Mouse (Mus musculus): ENCODE measurements around the gene Cdcp2. TPM values are rescaled to one million over a fixed set of nuclear protein-coding genes. Genes with fewer than 3 reads are reported as not detected.

The Cdcp2 gene
- total and polyA plus RNA-seq, 3 experiments, result 6.9 to 16.9 (median 13.4) TPM

DNA sequence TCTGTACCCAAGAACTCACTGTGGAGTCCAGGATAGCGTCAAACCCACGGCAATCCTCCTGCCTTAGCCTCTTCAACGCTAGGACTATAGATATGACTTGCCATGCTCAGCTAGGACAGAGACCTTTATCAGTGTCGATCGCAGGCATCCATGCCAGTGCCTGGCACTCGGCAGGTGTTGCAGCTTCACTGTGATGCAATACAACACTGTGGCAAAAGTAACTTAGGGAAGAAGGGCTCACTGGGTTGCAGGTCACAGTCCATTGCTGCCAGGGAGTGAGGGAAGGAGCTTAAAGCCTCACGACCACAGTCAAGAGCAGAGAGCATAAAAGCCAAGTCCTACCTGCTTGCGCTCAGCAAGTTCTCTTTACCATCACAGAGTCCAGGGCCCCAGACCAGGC lies 63.5 kb downstream of the Cdcp2 start:
- Histone ChIP-seq H3K36me3 (replicated peaks in 1 of 2; ENCODE audit: control insufficient read depth in 1 of 2, insufficient read depth in 1 of 2, low read length in 1 of 2) (peaks cover 50 to 94% of the 10 kb centered on the region in 2 experiments), H3K9me3 (replicated peaks; ENCODE audit: low read length) (no peaks in the 10 kb centered on the region), H3K9ac (ENCODE audit: insufficient read depth, low read depth) (no peak overlapping the region), H3K4me1 (ENCODE audit: control insufficient read depth in 1 of 2, insufficient read depth in 2 of 2) (peaks cover 0 to 4% of the 10 kb centered on the region in 2 experiments; a peak in 1 of 4 replicates), H3K27me3 (replicated peaks) (no peaks in the 10 kb centered on the region), H3K4me3 (replicated peaks in 1 of 3; ENCODE audit: low read depth in 2 of 3, low read length in 2 of 3, poor library complexity in 1 of 3) (no peak overlapping the region), H3K4me2 (ENCODE audit: insufficient read depth, low read depth, poor library complexity, severe bottlenecking) (no peak overlapping the region), H3K27ac (ENCODE audit: insufficient read depth, low read depth) (no peak overlapping the region), H3K79me2 (replicated peaks; ENCODE audit: control insufficient read depth, extremely low read depth, insufficient read depth, poor library complexity, severe bottlenecking) (no peaks in the 10 kb centered on the region)
- dilution Hi-C loops (cut with MboI; ENCODE audit: extremely low pct_ligation_motif_present, extremely low pct_unique_long_range_greater_than_20kb, low sequenced_read_pairs) (no loop called here), in situ Hi-C loops (cut with MboI; ENCODE audit: low pct_ligation_motif_present, low pct_unique_long_range_greater_than_20kb, low sequenced_read_pairs) (loop anchor here (10.0 to 25.0 kb wide), 2 partner anchors 325 to 523 kb away; no protein-coding TSS in a partner anchor)
- TF ChIP-seq USF1 (IDR thresholded peaks at IDR 0.05; ENCODE audit: low read depth, low read length) (no peak), POLR2AphosphoS2 (IDR thresholded peaks at IDR 0.05; ENCODE audit: low read depth, low read length) (no peak), GABPA (IDR thresholded peaks at IDR 0.05; ENCODE audit: insufficient replicate concordance, low read depth, low read length) (no peak), MAZ (IDR thresholded peaks at IDR 0.05; ENCODE audit: low read depth, low read length) (no peak), PAX5 (IDR thresholded peaks at IDR 0.05; ENCODE audit: low read length) (no peak), ELF1 (IDR thresholded peaks at IDR 0.05; ENCODE audit: low read depth, low read length) (no peak), CHD2 (IDR thresholded peaks at IDR 0.05; ENCODE audit: low read length) (no peak), SIN3A (IDR thresholded peaks at IDR 0.05; ENCODE audit: low read length) (no peak)
- no peak for DNase-seq (ENCODE audit: extremely low read depth)

Other genes with a start within 250 kb of the Cdcp2 start
- gene Ssbp3, start 186.2 kb upstream of the Cdcp2 start, total RNA-seq (2012; rRNA removed), result 32.4 and 34.2 TPM in 2 replicates
- 76.2 and 76.5 TPM in 2 replicates for gene Ssbp3, start 186.2 kb upstream of the Cdcp2 start, total RNA-seq (2014; rRNA removed)
- 125 and 129 TPM in 2 replicates for gene Ssbp3, start 186.2 kb upstream of the Cdcp2 start, polyA plus RNA-seq (2012; ENCODE audit: insufficient read length, low read depth)
- gene Mrpl37, start 30.0 kb upstream of the Cdcp2 start, total RNA-seq (2012; rRNA removed), result 53.5 and 60.0 TPM in 2 replicates
- 45.1 and 53.6 TPM in 2 replicates for gene Mrpl37, start 30.0 kb upstream of the Cdcp2 start, total RNA-seq (2014; rRNA removed)
- 85.2 and 123 TPM in 2 replicates for gene Mrpl37, start 30.0 kb upstream of the Cdcp2 start, polyA plus RNA-seq (2012; ENCODE audit: insufficient read length, low read depth)
- 14.0 and 16.4 TPM in 2 replicates for gene Cyb5rl, start 29.9 kb upstream of the Cdcp2 start, total RNA-seq (2012; rRNA removed)
- 22.7 and 23.4 TPM in 2 replicates for gene Cyb5rl, start 29.9 kb upstream of the Cdcp2 start, total RNA-seq (2014; rRNA removed)
- gene Cyb5rl, start 29.9 kb upstream of the Cdcp2 start, polyA plus RNA-seq (2012; ENCODE audit: insufficient read length, low read depth), result 19.3 and 24.9 TPM in 2 replicates
- gene Tmem59, start 81.5 kb downstream of the Cdcp2 start, total RNA-seq (2012; rRNA removed), result 54.4 and 71.8 TPM in 2 replicates
- 50.7 and 57.2 TPM in 2 replicates for gene Tmem59, start 81.5 kb downstream of the Cdcp2 start, total RNA-seq (2014; rRNA removed)
- 61.9 and 68.5 TPM in 2 replicates for gene Tmem59, start 81.5 kb downstream of the Cdcp2 start, polyA plus RNA-seq (2012; ENCODE audit: insufficient read length, low read depth)
- 16.5 and 19.3 TPM in 2 replicates for gene Tceanc2, start 82.2 kb downstream of the Cdcp2 start, total RNA-seq (2012; rRNA removed)
- gene Tceanc2, start 82.2 kb downstream of the Cdcp2 start, total RNA-seq (2014; rRNA removed), result 24.8 and 35.4 TPM in 2 replicates
- 34.8 and 39.4 TPM in 2 replicates for gene Tceanc2, start 82.2 kb downstream of the Cdcp2 start, polyA plus RNA-seq (2012; ENCODE audit: insufficient read length, low read depth)
- gene Ldlrad1, start 112.3 kb downstream of the Cdcp2 start, total RNA-seq (2012; rRNA removed), result not detected in 2 replicates
- gene Ldlrad1, start 112.3 kb downstream of the Cdcp2 start, total RNA-seq (2014; rRNA removed), result not detected in 2 replicates
- not detected in 2 replicates for gene Ldlrad1, start 112.3 kb downstream of the Cdcp2 start, polyA plus RNA-seq (2012; ENCODE audit: insufficient read length, low read depth)
- gene Lrrc42, start 156.6 kb downstream of the Cdcp2 start, total RNA-seq (2012; rRNA removed), result 13.0 and 13.7 TPM in 2 replicates
- 15.3 and 24.9 TPM in 2 replicates for gene Lrrc42, start 156.6 kb downstream of the Cdcp2 start, total RNA-seq (2014; rRNA removed)
- gene Lrrc42, start 156.6 kb downstream of the Cdcp2 start, polyA plus RNA-seq (2012; ENCODE audit: insufficient read length, low read depth), result 48.2 and 72.9 TPM in 2 replicates
- gene Hspb11, start 156.7 kb downstream of the Cdcp2 start, total RNA-seq (2012; rRNA removed), result 35.4 and 46.3 TPM in 2 replicates
- 38.7 and 40.7 TPM in 2 replicates for gene Hspb11, start 156.7 kb downstream of the Cdcp2 start, total RNA-seq (2014; rRNA removed)
- gene Hspb11, start 156.7 kb downstream of the Cdcp2 start, polyA plus RNA-seq (2012; ENCODE audit: insufficient read length, low read depth), result 19.7 and 20.2 TPM in 2 replicates
- 0.25 and 0.38 TPM in 2 replicates for gene Dio1, start 210.3 kb downstream of the Cdcp2 start, total RNA-seq (2012; rRNA removed)
- 1.3 and 1.7 TPM in 2 replicates for gene Dio1, start 210.3 kb downstream of the Cdcp2 start, total RNA-seq (2014; rRNA removed)
- gene Dio1, start 210.3 kb downstream of the Cdcp2 start, polyA plus RNA-seq (2012; ENCODE audit: insufficient read length, low read depth), result 0.23 and 0.67 TPM in 2 replicates
- 47.2 and 49.4 TPM in 2 replicates for gene Yipf1, start 217.5 kb downstream of the Cdcp2 start, total RNA-seq (2012; rRNA removed)
- gene Yipf1, start 217.5 kb downstream of the Cdcp2 start, total RNA-seq (2014; rRNA removed), result 60.5 and 61.0 TPM in 2 replicates
- gene Yipf1, start 217.5 kb downstream of the Cdcp2 start, polyA plus RNA-seq (2012; ENCODE audit: insufficient read length, low read depth), result 47.2 and 52.8 TPM in 2 replicates